ENCODE assay signal across 9 mouse cellular contexts in genomic region chr17:71225091-71225490, GRCm38 (mm10). TPM values are rescaled to one million over a fixed set of nuclear protein-coding genes. Genes with fewer than 3 reads are reported as not detected.
DNase-seq lines count a peak whose midpoint lies in the region; ATAC-seq and TF ChIP-seq lines count a peak whose summit lies in the region.
"Had no signal": no experiment of that assay in that cellular context is flagged by ENCODE, and none has a peak within 500 bp of the region (broad histone marks: within the 10 kb centered on the region; RNA-seq: fewer than 3 reads in every experiment).

No protein-coding gene starts in this region.

- H3K9me3 ChIP-seq in heart, postnatal 0 days (replicated peaks; ENCODE audit: control insufficient read depth, low read length): no peaks in the 10 kb centered on the region
- H3K9me3 ChIP-seq in heart, embryonic 12.5 days (replicated peaks): no peaks in the 10 kb centered on the region
- H3K9me3 ChIP-seq: limb, embryonic 13.5 days had no signal

- WGBS in heart, postnatal 0 days: 24% methylated on average over 5 of the region's 5 CpGs
- WGBS in heart, embryonic 12.5 days: 31% methylated on average over 5 of the region's 5 CpGs

- H3K4me2 ChIP-seq in heart, postnatal 0 days (ENCODE audit: low read depth, low read length): no peak overlapping the region
- no peak overlapping the region for H3K4me2 ChIP-seq in heart, embryonic 12.5 days
- H3K4me2 ChIP-seq: limb, embryonic 13.5 days had no signal

- peak; percentile 57 for ATAC-seq in heart, postnatal 0 days (ENCODE audit: insufficient read depth, low read depth)
- ATAC-seq in heart, embryonic 12.5 days (ENCODE audit: insufficient number of reproducible peaks, low FRiP score): no peak
- peak; percentile 64 for ATAC-seq in erythroblast, adult 5-6 weeks (replicated peaks; ENCODE audit: low FRiP score, poor library complexity, severe bottlenecking)

- H3K27me3 ChIP-seq in heart, postnatal 0 days (ENCODE audit: control insufficient read depth, insufficient read depth, low read length): no peaks in the 10 kb centered on the region
- H3K27me3 ChIP-seq in heart, embryonic 12.5 days (replicated peaks): no peaks in the 10 kb centered on the region
- H3K27me3 ChIP-seq: limb, embryonic 13.5 days had no signal

- H3K36me3 ChIP-seq in heart, postnatal 0 days (replicated peaks; ENCODE audit: control insufficient read depth, insufficient read depth, low read length): peaks cover 5% of the 10 kb centered on the region; the same call in 1 of the 2 replicates
- peaks cover 13% of the 10 kb centered on the region for H3K36me3 ChIP-seq in heart, embryonic 12.5 days

- peak; percentile 16 for DNase-seq in heart, postnatal 0 days (ENCODE audit: low spot score)
- peak; percentile 9 for DNase-seq in urinary bladder, postnatal 14 days (ENCODE audit: low spot score)
- no peak for DNase-seq in urinary bladder, adult 2 months (ENCODE audit: low spot score)
- DNase-seq in lung, postnatal 14 days: peak; percentile 30
- DNase-seq in frontal cortex, postnatal 36 days (ENCODE audit: low spot score in 2 of 2): no peak
- no peak for DNase-seq in layer of hippocampus, adult 8-10 months (ENCODE audit: low spot score in 2 of 2)

- TF ChIP-seq CTCF in heart, postnatal 0 days (IDR thresholded peaks at IDR 0.05; ENCODE audit: low read depth): peak; percentile 63

- peaks cover 17% of the 10 kb centered on the region; the same call in 1 of the 2 replicates for H3K4me1 ChIP-seq in heart, postnatal 0 days (ENCODE audit: control insufficient read depth, insufficient read depth)
- H3K4me1 ChIP-seq in heart, embryonic 12.5 days (replicated peaks): peaks cover 42% of the 10 kb centered on the region

- no peak overlapping the region for H3K4me3 ChIP-seq in heart, postnatal 0 days (ENCODE audit: low read depth, low read length)
- H3K4me3 ChIP-seq in heart, embryonic 12.5 days: no peak overlapping the region
- H3K4me3 ChIP-seq: limb, embryonic 13.5 days had no signal

- TF ChIP-seq EP300 in heart, postnatal 0 days (IDR thresholded peaks at IDR 0.05; ENCODE audit: low read depth): no peak

- H3K9ac ChIP-seq in heart, postnatal 0 days (replicated peaks; ENCODE audit: low read depth, low read length): no peak overlapping the region
- no peak overlapping the region for H3K9ac ChIP-seq in heart, embryonic 12.5 days
- H3K9ac ChIP-seq: limb, embryonic 13.5 days had no signal

- no peak overlapping the region for H3K27ac ChIP-seq in heart, postnatal 0 days (ENCODE audit: low read depth)
- no peak overlapping the region for H3K27ac ChIP-seq in heart, embryonic 12.5 days (ENCODE audit: poor library complexity, severe bottlenecking)
- H3K27ac ChIP-seq: limb, embryonic 13.5 days had no signal

RNA-seq across cellular contexts. Expression of gene Lpin2, which starts 42.7 kb away (rescaled TPM):
- total RNA-seq in heart, postnatal 0 days (2014; rRNA removed; ENCODE audit: low replicate concordance): 7.7 and 22.2 TPM in 2 replicates
- polyA plus RNA-seq in heart, postnatal 0 days (2015; fragmentation: Nextera tagmentation; extraction: Ambion mirVana): 7.2 and 8.5 TPM in 2 replicates
- polyA plus RNA-seq in heart, embryonic 12.5 days (2016; fragmentation: Nextera tagmentation; extraction: Ambion mirVana): 22.1 and 23.8 TPM in 2 replicates
- 13.7 and 18.8 TPM in 2 replicates for polyA plus RNA-seq in urinary bladder, adult 2 months (2012; rRNA removed)
- 751 and 838 TPM in 2 replicates for total RNA-seq in erythroblast, adult 5-6 weeks (2015; ENCODE audit: low replicate concordance)
- 1,646 and 2,072 TPM in 2 replicates for total RNA-seq in erythroblast, adult 5-6 weeks (2017; ENCODE audit: low replicate concordance)
- total RNA-seq in layer of hippocampus, adult 8-10 months (2022): 100 to 1,000 TPM in 2 of 4 experiments, 10 to 100 TPM in 2; 87.1 to 123 (median 105) TPM

Comparison
In these comparisons a context has a peak if more than half of its experiments do, and no peak if none do; other contexts are left out.
1. DNase-seq: peak in heart, postnatal 0 days (single experiment), urinary bladder, postnatal 14 days (single experiment) and lung, postnatal 14 days (single experiment); none in urinary bladder, adult 2 months (single experiment), frontal cortex, postnatal 36 days (0 of 2) and layer of hippocampus, adult 8-10 months (0 of 2).
2. RNA of gene Lpin2, which starts 42.7 kb away (total RNA-seq): 751 to 2,072 TPM in erythroblast, adult 5-6 weeks; 87.1 to 123 TPM in layer of hippocampus, adult 8-10 months and 7.7 to 22.2 TPM in heart, postnatal 0 days; every median in the first group is over 4 times any median in the second.